Mouse (Mus musculus) myocyte (in vitro differentiated cells): ENCODE results near the gene Kmt2d.
"Not testable (repeated sequence)": the region's sequence is repeated elsewhere in the genome, so short reads cannot be mapped to it uniquely, and the experiment has no call there.

Experiments used
- CEBPB ChIP-seq: IDR thresholded peaks from 2 replicates; pipeline ENCODE4 v1.6.1; 2011; ENCODE audit warnings: mild to moderate bottlenecking, moderate library complexity; ENCODE audit not compliant: poor library complexity, insufficient read depth, severe bottlenecking
- E2F4 ChIP-seq: IDR thresholded peaks from one replicate; pipeline ENCODE4 v1.6.1; 2011; ENCODE audit warnings: mild to moderate bottlenecking, control low read depth, moderate library complexity; ENCODE audit not compliant: insufficient read depth
- MAX ChIP-seq: IDR thresholded peaks from one replicate; pipeline ENCODE4 v1.6.1; 2011; ENCODE audit warnings: low read depth, mild to moderate bottlenecking, control low read depth
- MYOD1 ChIP-seq, 3 experiments: IDR thresholded peaks; one replicate each; pipeline ENCODE4 v1.6.1; 2011; ENCODE audit warnings: control low read depth in 2 of 3, low read depth in 2 of 3, mild to moderate bottlenecking in 2 of 3, moderate library complexity in 1 of 3; ENCODE audit not compliant: insufficient read length in 2 of 3, control insufficient read depth in 1 of 3
- POLR2A ChIP-seq: IDR thresholded peaks from one replicate; pipeline ENCODE4 v1.6.1; 2011; ENCODE audit warnings: low read depth, mild to moderate bottlenecking, control low read depth, moderate library complexity; ENCODE audit not compliant: insufficient read length
- POLR2AphosphoS2 ChIP-seq: IDR thresholded peaks from one replicate; pipeline ENCODE4 v1.6.1; 2011; ENCODE audit warnings: low read depth, control low read depth; ENCODE audit not compliant: insufficient read length
- REST ChIP-seq: IDR thresholded peaks from one replicate; pipeline ENCODE4 v1.6.1; 2011; ENCODE audit warnings: mild to moderate bottlenecking, control low read depth, moderate library complexity; ENCODE audit not compliant: insufficient read depth, insufficient read length
- TCF12 ChIP-seq: IDR thresholded peaks from one replicate; pipeline ENCODE4 v1.6.1; 2011; ENCODE audit warnings: mild to moderate bottlenecking, control low read depth; ENCODE audit not compliant: poor library complexity, insufficient read depth, severe bottlenecking
- TCF3 ChIP-seq: IDR thresholded peaks from one replicate; pipeline ENCODE4 v1.6.1; 2011; ENCODE audit warnings: low read depth, control low read depth; ENCODE audit not compliant: insufficient read length
- USF1 ChIP-seq: IDR thresholded peaks from one replicate; pipeline ENCODE4 v1.6.1; 2011; ENCODE audit warnings: low read depth, mild to moderate bottlenecking, control low read depth, moderate library complexity

GRCm38 (mm10) chr15:98810212-98810611 lies 60.8 kb downstream of the Kmt2d start:
- not testable (repeated sequence) for TF ChIP-seq POLR2A; CEBPB; USF1; POLR2AphosphoS2; E2F4; TCF12; MAX; MYOD1 (IDR thresholded peaks at IDR 0.05; ENCODE audit: control insufficient read depth in 1 of 3, insufficient read length in 2 of 3, low read depth in 2 of 3); REST; TCF3
